Mouse (Mus musculus) heart, embryonic 16.5 days (tissue): ENCODE measurements at regions not wholly inside any gene's neighbourhood (a gene's known extent, or its start where the extent isn't known, plus 50 kb on each side); places are given as distances from the start of the nearest gene placed in this dataset.
"Not testable (repeated sequence)": the region's sequence is repeated elsewhere in the genome, so short reads cannot be mapped to it uniquely, and the experiment has no call there.

ENCODE experiments used
- ATAC-seq: fragments of 200-750 bp; cut with Nextera tagmentation; replicated peaks from 2 replicates; pipeline ENCODE4 v1.8.0; 2017; ENCODE audit warnings: moderate number of reproducible peaks; ENCODE audit not compliant: insufficient read depth, low FRiP score; ENCODE audit errors: extremely low read depth
- H3K27ac ChIP-seq: fragments of 300-500 bp; sonication (generic); 2 replicates; pipeline ENCODE4 v1.5.1; 2014; ENCODE audit warnings: mild to moderate bottlenecking, low read length, control low read depth, moderate library complexity
- H3K27me3 ChIP-seq: fragments of 300-500 bp; sonication (generic); 2 replicates; pipeline ENCODE4 v1.6.1; 2014; ENCODE audit warnings: low read length, mixed read lengths; ENCODE audit not compliant: control insufficient read depth, insufficient read depth
- H3K36me3 ChIP-seq: fragments of 300-500 bp; sonication (generic); 2 replicates; pipeline ENCODE4 v1.6.1; 2014; ENCODE audit not compliant: control insufficient read depth, insufficient read depth
- H3K4me1 ChIP-seq: fragments of 300-500 bp; sonication (generic); 2 replicates; pipeline ENCODE4 v1.6.1; 2014; ENCODE audit warnings: low read length, mixed read lengths; ENCODE audit not compliant: control insufficient read depth, insufficient read depth
- H3K4me2 ChIP-seq: fragments of 300-500 bp; sonication (generic); 2 replicates; pipeline ENCODE4 v1.6.1; 2014; ENCODE audit warnings: low read depth, mild to moderate bottlenecking, control low read depth, low read length
- H3K4me3 ChIP-seq: fragments of 300-500 bp; sonication (generic); 2 replicates; pipeline ENCODE4 v1.5.1; 2014; ENCODE audit warnings: mild to moderate bottlenecking, control low read depth, low read length
- H3K9ac ChIP-seq: fragments of 300-500 bp; sonication (generic); 2 replicates; pipeline ENCODE4 v1.6.1; 2014; ENCODE audit warnings: low read length, control low read depth
- H3K9me3 ChIP-seq: fragments of 300-500 bp; sonication (generic); replicated peaks from 2 replicates; pipeline ENCODE4 v1.6.1; 2016; ENCODE audit warnings: low read length; ENCODE audit not compliant: control insufficient read depth
- WGBS: fragments of 180-500 bp; shearing (Covaris S2); extraction: QIAGEN DNeasy Blood & Tissue Kit; methylation state at CpG from one replicate; pipeline ENCODE4 v1.1.7; 2014; 5-methylcytosine and 5-hydroxymethylcytosine counted together

DNA sequence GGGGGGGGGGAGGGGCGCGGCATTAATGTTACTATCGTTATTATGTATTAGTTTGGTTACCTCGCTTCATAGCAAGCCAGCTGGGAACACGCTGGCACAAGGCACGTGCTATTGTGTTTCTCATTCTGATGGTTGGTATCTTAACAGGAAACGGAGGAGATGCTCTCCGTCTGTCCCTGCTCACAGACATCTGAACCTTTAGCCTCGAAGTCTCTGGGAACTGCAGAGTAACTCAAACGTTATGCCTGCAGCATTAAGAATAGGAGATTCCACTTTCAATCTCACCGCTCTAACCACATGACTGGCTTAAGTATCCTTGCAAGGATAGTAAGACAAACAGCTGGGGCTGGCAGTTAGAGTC lies 80.0 kb downstream of the Nfkbiz start:
- H3K4me1 ChIP-seq, result no peaks in the 10 kb centered on the region
- H3K9me3 ChIP-seq, result no peaks in the 10 kb centered on the region
- H3K27ac ChIP-seq, result no peak overlapping the region
- H3K4me2 ChIP-seq, result no peak overlapping the region
- H3K9ac ChIP-seq, result no peak overlapping the region
- no peaks in the 10 kb centered on the region for H3K36me3 ChIP-seq
- 63% methylated on average over 11 of the region's 11 CpGs for WGBS
- no peak for ATAC-seq
- H3K27me3 ChIP-seq, result no peaks in the 10 kb centered on the region
- H3K4me3 ChIP-seq, result no peak overlapping the region

DNA sequence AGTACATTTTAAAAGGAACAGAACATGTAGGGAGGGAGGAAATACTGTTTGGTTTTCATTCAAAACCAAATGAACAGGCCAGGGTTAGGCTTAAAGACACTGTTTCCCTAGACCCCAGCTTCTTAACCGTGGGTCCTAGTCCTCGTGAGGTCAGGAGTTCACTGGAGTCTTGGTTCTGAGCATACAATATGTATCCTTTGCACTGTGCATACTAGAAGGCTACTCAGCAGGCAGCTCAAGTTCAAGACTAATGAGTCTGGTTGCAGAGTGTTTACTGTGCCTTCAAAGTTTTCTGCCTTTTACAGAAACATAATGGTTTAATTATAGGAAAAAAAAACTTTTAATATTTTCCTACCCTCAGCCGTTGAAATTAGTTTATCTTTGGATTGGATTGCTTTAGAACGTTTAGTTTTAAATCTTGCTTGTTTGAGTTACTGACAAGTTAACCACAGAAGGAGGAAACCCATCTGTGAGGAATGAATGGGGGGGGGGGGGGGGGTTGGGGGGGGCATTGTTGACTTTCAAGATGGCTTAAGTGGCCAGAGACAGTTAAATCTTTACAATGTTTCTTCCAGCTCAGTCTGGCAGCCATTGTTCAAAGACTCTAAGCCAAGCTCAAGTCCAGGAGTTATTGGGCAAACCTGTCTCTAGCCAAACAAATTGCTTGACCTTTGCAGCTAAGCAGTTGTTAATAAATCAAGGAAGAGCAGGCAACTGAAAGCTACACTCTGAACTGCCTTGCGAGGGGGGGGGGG lies 80.6 kb downstream of the Nfkbiz start:
- H3K27ac ChIP-seq, result no peak overlapping the region
- H3K27me3 ChIP-seq, result no peaks in the 10 kb centered on the region
- H3K4me2 ChIP-seq, result no peak overlapping the region
- ATAC-seq, result no peak
- no peaks in the 10 kb centered on the region for H3K9me3 ChIP-seq
- H3K36me3 ChIP-seq, result no peaks in the 10 kb centered on the region
- no peaks in the 10 kb centered on the region for H3K4me1 ChIP-seq
- H3K4me3 ChIP-seq, result no peak overlapping the region
- 50% methylated on average over 5 of the region's 5 CpGs for WGBS
- no peak overlapping the region for H3K9ac ChIP-seq

DNA sequence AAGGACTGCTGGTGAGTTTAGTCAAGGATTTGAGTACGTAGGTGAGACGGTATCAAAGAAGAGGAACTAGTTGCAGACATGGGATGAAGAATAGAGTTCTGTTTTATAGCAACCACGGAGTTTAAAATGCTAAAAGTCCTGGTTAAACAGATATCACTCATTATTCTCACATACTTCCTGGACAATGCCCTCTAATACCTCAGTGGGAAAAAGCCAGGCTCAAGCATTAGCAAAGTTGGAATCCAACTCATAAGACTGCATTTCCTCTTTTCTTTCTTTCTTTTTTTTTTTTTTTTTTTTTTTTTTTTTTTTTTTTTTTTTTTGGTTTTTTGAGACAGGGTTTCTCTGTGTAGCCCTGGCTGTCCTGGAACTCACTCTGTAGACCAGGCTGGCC lies 81.3 kb downstream of the Nfkbiz start:
- H3K4me1 ChIP-seq, ATAC-seq, H3K9me3 ChIP-seq, H3K36me3 ChIP-seq, H3K27ac ChIP-seq, H3K27me3 ChIP-seq, H3K4me2 ChIP-seq, H3K9ac ChIP-seq, H3K4me3 ChIP-seq: not testable (repeated sequence)
- WGBS, result 78% methylated on average over 3 of the region's 3 CpGs

DNA sequence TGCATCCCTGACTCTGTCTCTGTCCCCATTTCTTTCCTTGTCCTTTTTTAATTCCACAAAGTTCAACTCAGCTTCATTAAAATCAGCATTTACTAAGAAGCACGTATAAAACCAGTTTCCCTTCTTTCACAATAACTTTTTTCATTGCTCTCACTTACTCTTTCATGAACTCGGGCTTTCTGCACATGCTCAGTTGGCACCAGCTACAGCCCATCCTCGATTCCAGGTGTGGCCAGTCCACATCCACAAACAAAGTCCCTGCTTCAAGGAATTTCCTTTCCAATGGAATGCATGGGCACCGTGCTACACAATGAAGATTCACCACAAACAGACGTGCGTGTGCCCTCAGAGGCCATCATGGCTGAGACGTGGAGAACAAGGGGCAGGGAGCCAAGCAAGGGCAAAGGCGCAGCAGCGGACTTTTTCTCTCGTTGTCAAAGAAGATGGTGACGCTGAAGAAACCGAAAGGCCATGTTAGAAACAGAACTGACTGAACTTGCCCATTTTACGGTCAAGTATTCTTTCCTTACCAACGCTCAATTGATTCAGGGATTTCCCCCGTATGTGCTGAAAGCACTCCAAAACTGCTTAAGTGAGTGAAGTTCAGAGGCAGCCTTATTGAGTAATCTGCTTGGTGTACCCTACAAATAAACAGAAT lies 81.8 kb downstream of the Nfkbiz start:
- no peak for ATAC-seq
- no peaks in the 10 kb centered on the region for H3K36me3 ChIP-seq
- H3K27me3 ChIP-seq, result no peaks in the 10 kb centered on the region
- H3K4me2 ChIP-seq, result no peak overlapping the region
- no peak overlapping the region for H3K27ac ChIP-seq
- H3K9ac ChIP-seq, result no peak overlapping the region
- WGBS, result 86% methylated on average over 15 of the region's 15 CpGs
- no peaks in the 10 kb centered on the region for H3K4me1 ChIP-seq
- H3K9me3 ChIP-seq, result no peaks in the 10 kb centered on the region
- H3K4me3 ChIP-seq, result no peak overlapping the region

DNA sequence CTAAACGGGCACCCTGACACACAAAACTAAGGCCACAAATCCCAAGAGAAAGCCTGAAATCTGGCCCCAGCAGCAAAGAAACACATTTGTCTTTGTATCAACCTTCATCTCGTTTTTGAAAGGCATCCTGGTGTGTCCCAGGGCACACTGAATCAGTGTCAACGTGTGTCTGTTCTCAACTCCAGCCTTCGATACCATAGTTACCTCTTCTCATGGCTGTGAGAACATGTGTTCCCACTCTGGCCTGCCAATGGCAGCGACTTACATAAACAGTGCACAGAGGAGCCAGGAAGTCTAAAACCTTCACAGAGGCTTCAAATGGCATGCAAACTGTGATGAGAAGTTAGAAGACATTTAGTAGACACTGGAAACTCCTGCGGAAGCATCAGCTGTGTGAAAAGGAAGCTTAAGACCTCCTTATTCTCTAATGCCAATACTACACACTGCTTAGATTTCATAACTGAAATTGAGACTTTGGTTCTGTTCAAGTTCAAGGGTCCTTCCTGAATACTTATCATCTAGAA lies 83.3 kb downstream of the Nfkbiz start:
- no peaks in the 10 kb centered on the region for H3K4me1 ChIP-seq
- no peak overlapping the region for H3K4me2 ChIP-seq
- no peak overlapping the region for H3K4me3 ChIP-seq
- 65% methylated on average over 6 of the region's 6 CpGs for WGBS
- no peaks in the 10 kb centered on the region for H3K9me3 ChIP-seq
- H3K27me3 ChIP-seq, result no peaks in the 10 kb centered on the region
- H3K36me3 ChIP-seq, result no peaks in the 10 kb centered on the region
- H3K27ac ChIP-seq, result no peak overlapping the region
- H3K9ac ChIP-seq, result no peak overlapping the region
- no peak for ATAC-seq

DNA sequence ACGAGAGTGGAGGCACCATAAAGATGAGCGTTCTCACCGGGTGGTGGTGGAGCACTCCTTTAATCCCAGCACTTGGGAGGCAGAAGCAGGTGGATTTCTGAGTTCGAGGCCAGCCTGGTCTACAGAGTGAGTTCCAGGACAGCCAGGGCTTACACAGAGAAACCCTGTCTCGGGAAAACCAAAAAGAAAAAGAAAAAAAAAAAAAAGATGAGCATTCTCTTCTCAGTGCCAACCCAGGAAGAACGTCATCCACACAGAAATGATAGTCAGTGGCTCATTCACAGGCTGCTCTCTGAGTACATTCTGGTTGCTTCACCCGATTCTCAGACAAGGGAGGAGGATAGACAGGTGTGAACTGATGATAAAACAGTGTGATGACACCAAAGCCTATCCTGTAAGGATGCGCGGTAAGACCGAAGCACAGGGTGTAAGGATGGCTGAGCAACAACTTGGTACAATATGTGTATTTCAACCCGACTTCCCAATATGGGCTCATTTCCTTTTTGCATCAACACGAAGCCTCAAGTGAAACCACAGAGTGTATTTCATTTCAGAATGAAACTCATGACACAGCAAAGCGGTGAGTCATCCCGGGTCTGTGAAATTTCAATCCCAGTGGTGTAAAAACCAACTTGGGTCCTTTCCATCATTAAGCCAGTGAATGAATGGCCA lies 84.5 kb downstream of the Nfkbiz start:
- WGBS, result 80% methylated on average over 14 of the region's 14 CpGs
- Histone ChIP-seq H3K27ac (no peak overlapping the region), H3K4me1 (no peaks in the 10 kb centered on the region)

DNA sequence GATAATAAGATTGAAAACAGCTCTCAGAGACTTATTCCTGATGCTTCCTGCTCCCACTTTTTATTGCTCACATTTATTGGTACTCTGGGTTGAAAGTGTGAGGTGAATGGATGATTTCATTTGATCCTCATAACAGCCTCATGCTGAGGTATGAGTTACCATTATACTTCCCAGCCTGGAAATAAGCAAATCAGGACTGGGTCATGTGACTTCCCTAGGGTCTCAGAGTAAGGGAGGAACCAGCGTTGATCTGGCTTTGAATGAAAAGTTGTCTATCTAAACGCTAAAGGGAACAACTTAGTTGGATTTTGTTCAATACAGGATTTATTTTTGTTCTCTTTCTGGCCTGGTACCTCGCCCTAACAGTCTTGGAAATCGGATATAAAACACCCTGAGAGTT lies 85.3 kb downstream of the Nfkbiz start:
- Histone ChIP-seq H3K27me3 (no peaks in the 10 kb centered on the region), H3K9ac (no peak overlapping the region), H3K27ac (no peak overlapping the region), H3K4me2 (no peak overlapping the region), H3K4me3 (no peak overlapping the region), H3K9me3 (no peaks in the 10 kb centered on the region), H3K4me1 (no peaks in the 10 kb centered on the region), H3K36me3 (no peaks in the 10 kb centered on the region)
- 74% methylated on average over 4 of the region's 4 CpGs for WGBS
- ATAC-seq, result no peak

More for the DNA sequence above, 84.5 kb downstream of the Nfkbiz start:
- no peak overlapping the region for H3K4me3 ChIP-seq
- no peak overlapping the region for H3K4me2 ChIP-seq
- H3K9me3 ChIP-seq, result no peaks in the 10 kb centered on the region
- no peak for ATAC-seq
- H3K36me3 ChIP-seq, result no peaks in the 10 kb centered on the region
- H3K9ac ChIP-seq, result no peak overlapping the region
- H3K27me3 ChIP-seq, result no peaks in the 10 kb centered on the region

DNA sequence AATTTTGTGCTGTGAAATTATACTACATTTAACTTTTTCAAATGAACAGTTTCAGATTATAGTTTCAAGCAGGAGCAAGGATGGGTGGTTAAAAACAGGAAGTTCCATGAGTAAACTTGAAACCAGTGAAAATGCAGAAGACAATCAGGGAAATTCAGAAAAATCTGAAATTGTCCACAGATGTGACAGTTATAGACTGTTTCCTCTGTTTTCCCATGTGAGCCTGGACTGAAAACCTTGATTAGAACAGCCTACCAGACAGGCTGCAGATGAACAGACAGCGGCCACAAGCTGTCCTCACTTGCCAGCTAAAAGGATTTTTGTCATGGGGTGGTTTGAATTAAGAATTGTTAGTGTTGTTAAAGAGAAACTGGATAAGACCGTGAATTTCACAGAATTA lies 91.4 kb downstream of the Nfkbiz start:
- whole genome bisulfite sequencing, result 53% methylated on average over 2 of the region's 2 CpGs

DNA sequence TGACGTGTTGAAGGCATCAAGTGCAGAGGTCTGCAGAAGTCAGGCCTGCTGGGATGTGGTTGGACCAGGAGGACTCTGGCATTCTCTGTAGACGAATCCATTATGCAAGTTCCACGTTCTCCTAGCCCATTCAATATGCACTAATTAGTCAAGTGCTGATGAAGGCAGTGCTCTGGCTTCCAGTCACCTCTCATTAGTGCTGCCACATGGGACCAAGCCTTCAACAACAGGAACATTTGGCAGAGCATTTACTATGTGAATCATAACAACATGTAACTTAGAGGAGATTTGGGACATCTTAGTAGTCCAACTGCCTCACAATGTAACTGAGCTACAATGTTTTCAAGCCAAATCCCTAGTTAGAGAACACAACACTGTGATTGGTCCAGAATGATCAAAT lies 92.5 kb downstream of the Nfkbiz start:
- 71% methylated on average over 3 of the region's 3 CpGs for WGBS
- Histone ChIP-seq H3K27me3 (no peaks in the 10 kb centered on the region), H3K9ac (no peak overlapping the region), H3K4me2 (no peak overlapping the region), H3K27ac (no peak overlapping the region), H3K4me3 (no peak overlapping the region), H3K9me3 (no peaks in the 10 kb centered on the region), H3K4me1 (no peaks in the 10 kb centered on the region), H3K36me3 (no peaks in the 10 kb centered on the region)
- no peak for ATAC-seq

More for the DNA sequence above, 91.4 kb downstream of the Nfkbiz start:
- H3K27ac ChIP-seq, result no peak overlapping the region
- no peaks in the 10 kb centered on the region for H3K4me1 ChIP-seq
- no peak overlapping the region for H3K9ac ChIP-seq
- no peaks in the 10 kb centered on the region for H3K27me3 ChIP-seq
- no peaks in the 10 kb centered on the region for H3K36me3 ChIP-seq
- no peak overlapping the region for H3K4me2 ChIP-seq
- no peak for ATAC-seq
- no peak overlapping the region for H3K4me3 ChIP-seq
- no peaks in the 10 kb centered on the region for H3K9me3 ChIP-seq
